11 mouse cellular contexts compared by ENCODE assay signal in genomic region chr11:98904577-98904976, GRCm38 (mm10). TPM values are rescaled to one million over a fixed set of nuclear protein-coding genes. Genes with fewer than 3 reads are reported as not detected.
DNase-seq lines count a peak whose midpoint lies in the region; ATAC-seq lines count a peak whose summit lies in the region.
"Had no signal": no experiment of that assay in that cellular context is flagged by ENCODE, and none has a peak within 500 bp of the region (broad histone marks: within the 10 kb centered on the region; RNA-seq: fewer than 3 reads in every experiment).

No protein-coding gene starts in this region.

- no peak for DNase-seq in heart, adult 11 months
- DNase-seq in lung, adult 18-20 months, result no peak
- no peak for DNase-seq in limb, embryonic 10.5 days (ENCODE audit: low spot score)
- DNase-seq in thymus, postnatal 0 days (ENCODE audit: low spot score), result no peak
- DNase-seq: B cell, adult 2 months; gastrocnemius, postnatal 36 days had no signal

- H3K9ac ChIP-seq in heart, embryonic 12.5 days, result no peak overlapping the region
- H3K9ac ChIP-seq in lung, embryonic 16.5 days (ENCODE audit: low read length), result no peak overlapping the region
- 0 out of 2 replicates have a peak overlapping the region, but pooled peaks have one; percentile 1 for H3K9ac ChIP-seq in stomach, embryonic 16.5 days (ENCODE audit: low read length)
- H3K9ac ChIP-seq in midbrain, embryonic 16.5 days (ENCODE audit: low read depth, low read length), result no peak overlapping the region

- no peaks in the 10 kb centered on the region for H3K9me3 ChIP-seq in heart, embryonic 12.5 days (replicated peaks)
- H3K9me3 ChIP-seq in lung, embryonic 16.5 days (ENCODE audit: control insufficient read depth, low read length), result no peaks in the 10 kb centered on the region
- H3K9me3 ChIP-seq in limb, embryonic 10.5 days (replicated peaks), result no peaks in the 10 kb centered on the region
- no peaks in the 10 kb centered on the region for H3K9me3 ChIP-seq in stomach, embryonic 16.5 days (replicated peaks; ENCODE audit: control insufficient read depth, low read length)
- no peaks in the 10 kb centered on the region for H3K9me3 ChIP-seq in midbrain, embryonic 16.5 days (replicated peaks; ENCODE audit: control insufficient read depth, low read length, poor library complexity, severe bottlenecking)

- H3K27ac ChIP-seq in heart, embryonic 12.5 days (ENCODE audit: poor library complexity, severe bottlenecking), result peak overlapping the region; percentile 92
- peak overlapping the region; percentile 87 for H3K27ac ChIP-seq in lung, embryonic 16.5 days (ENCODE audit: low read length)
- H3K27ac ChIP-seq in limb, embryonic 10.5 days, result peak overlapping the region; percentile 56
- peak overlapping the region; percentile 80 for H3K27ac ChIP-seq in stomach, embryonic 16.5 days (ENCODE audit: low read length)
- H3K27ac ChIP-seq in midbrain, embryonic 16.5 days (ENCODE audit: low read length), result no peak overlapping the region
- H3K27ac ChIP-seq: left cerebral cortex, adult 2 months had no signal

- H3K36me3 ChIP-seq in heart, embryonic 12.5 days, result peaks cover 25% of the 10 kb centered on the region
- H3K36me3 ChIP-seq in lung, embryonic 16.5 days (ENCODE audit: control insufficient read depth, insufficient read depth, low read length), result peaks cover 11% of the 10 kb centered on the region
- peaks cover 60% of the 10 kb centered on the region for H3K36me3 ChIP-seq in limb, embryonic 10.5 days
- 0 out of 2 replicates have a peak, but pooled peaks cover 5% of the 10 kb centered on the region for H3K36me3 ChIP-seq in stomach, embryonic 16.5 days (ENCODE audit: control insufficient read depth, insufficient read depth, low read length)
- H3K36me3 ChIP-seq in midbrain, embryonic 16.5 days (ENCODE audit: control insufficient read depth, insufficient read depth, low read length), result peaks cover 10% of the 10 kb centered on the region

- no peaks in the 10 kb centered on the region for H3K27me3 ChIP-seq in heart, embryonic 12.5 days (replicated peaks)
- no peaks in the 10 kb centered on the region for H3K27me3 ChIP-seq in lung, embryonic 16.5 days (ENCODE audit: control insufficient read depth, insufficient read depth, low read depth, low read length)
- H3K27me3 ChIP-seq in limb, embryonic 10.5 days (ENCODE audit: low read depth, poor library complexity, severe bottlenecking), result no peaks in the 10 kb centered on the region
- no peaks in the 10 kb centered on the region for H3K27me3 ChIP-seq in stomach, embryonic 16.5 days (ENCODE audit: control insufficient read depth, insufficient read depth, low read length)
- no peaks in the 10 kb centered on the region for H3K27me3 ChIP-seq in midbrain, embryonic 16.5 days (ENCODE audit: control insufficient read depth, insufficient read depth, low read depth, low read length)

- peaks cover 71% of the 10 kb centered on the region for H3K4me1 ChIP-seq in heart, embryonic 12.5 days (replicated peaks)
- H3K4me1 ChIP-seq in lung, embryonic 16.5 days (replicated peaks; ENCODE audit: control insufficient read depth, insufficient read depth, low read length), result peaks cover 37% of the 10 kb centered on the region
- peaks cover 42% of the 10 kb centered on the region for H3K4me1 ChIP-seq in limb, embryonic 10.5 days
- peaks cover 39% of the 10 kb centered on the region for H3K4me1 ChIP-seq in stomach, embryonic 16.5 days (ENCODE audit: control insufficient read depth, insufficient read depth, low read length)
- H3K4me1 ChIP-seq in midbrain, embryonic 16.5 days (ENCODE audit: control insufficient read depth, insufficient read depth, low read length), result peaks cover 5% of the 10 kb centered on the region

- no peak for ATAC-seq in heart, embryonic 12.5 days (ENCODE audit: insufficient number of reproducible peaks, low FRiP score)
- ATAC-seq in lung, embryonic 16.5 days (ENCODE audit: low read depth), result no peak
- ATAC-seq in stomach, embryonic 16.5 days (ENCODE audit: insufficient read depth, low FRiP score), result peak; percentile 44; the same call in 1 of the 2 replicates
- ATAC-seq in midbrain, embryonic 16.5 days, result no peak

- WGBS in heart, embryonic 12.5 days, result 40% methylated on average over 2 of the region's 2 CpGs
- WGBS in lung, embryonic 16.5 days, result 43% methylated on average over 2 of the region's 2 CpGs
- WGBS in limb, embryonic 10.5 days, result 96% methylated on average over 2 of the region's 2 CpGs
- 58% methylated on average over 2 of the region's 2 CpGs for WGBS in stomach, embryonic 16.5 days
- 88% methylated on average over 2 of the region's 2 CpGs for WGBS in midbrain, embryonic 16.5 days

- no peak overlapping the region for H3K4me3 ChIP-seq in heart, embryonic 12.5 days
- H3K4me3 ChIP-seq in lung, embryonic 16.5 days (ENCODE audit: low read length), result no peak overlapping the region
- no peak overlapping the region for H3K4me3 ChIP-seq in limb, embryonic 10.5 days
- no peak overlapping the region for H3K4me3 ChIP-seq in stomach, embryonic 16.5 days (replicated peaks; ENCODE audit: low read length)
- no peak overlapping the region for H3K4me3 ChIP-seq in midbrain, embryonic 16.5 days (ENCODE audit: low read depth, low read length)
- H3K4me3 ChIP-seq: left cerebral cortex, adult 2 months had no signal

- H3K4me2 ChIP-seq in heart, embryonic 12.5 days, result no peak overlapping the region; the same call in 1 of the 2 replicates
- no peak overlapping the region for H3K4me2 ChIP-seq in lung, embryonic 16.5 days (ENCODE audit: low read depth, low read length)
- H3K4me2 ChIP-seq in stomach, embryonic 16.5 days (ENCODE audit: low read depth, low read length), result no peak overlapping the region
- H3K4me2 ChIP-seq in midbrain, embryonic 16.5 days (ENCODE audit: low read length), result no peak overlapping the region

RNA-seq across cellular contexts. Expression of gene Cdc6, which starts 3.0 kb away (rescaled TPM):
- polyA plus RNA-seq in heart, embryonic 12.5 days (2016; fragmentation: Nextera tagmentation; extraction: Ambion mirVana), result 27.0 and 27.7 TPM in 2 replicates
- polyA plus RNA-seq in lung, embryonic 16.5 days (2015; fragmentation: Nextera tagmentation; extraction: Ambion mirVana), result 34.0 and 38.3 TPM in 2 replicates
- polyA plus RNA-seq in limb, embryonic 10.5 days (2016; fragmentation: Nextera tagmentation; extraction: Ambion mirVana), result 69.9 and 79.5 TPM in 2 replicates
- polyA plus RNA-seq in stomach, embryonic 16.5 days (2015; fragmentation: Nextera tagmentation; extraction: Ambion mirVana), result 26.9 and 28.1 TPM in 2 replicates
- polyA plus RNA-seq in thymus, postnatal 0 days (2015; fragmentation: Nextera tagmentation; extraction: Ambion mirVana), result 40.6 and 53.2 TPM in 2 replicates
- 2.4 TPM in 2 replicates for polyA plus RNA-seq in midbrain, embryonic 16.5 days (2015; fragmentation: Nextera tagmentation; extraction: Ambion mirVana)

RNA-seq across cellular contexts. Expression of gene Rara, which starts 23.0 kb away (rescaled TPM):
- 33.8 and 35.1 TPM in 2 replicates for polyA plus RNA-seq in heart, embryonic 12.5 days (2016; fragmentation: Nextera tagmentation; extraction: Ambion mirVana)
- polyA plus RNA-seq in lung, embryonic 16.5 days (2015; fragmentation: Nextera tagmentation; extraction: Ambion mirVana), result 35.4 and 37.2 TPM in 2 replicates
- polyA plus RNA-seq in limb, embryonic 10.5 days (2016; fragmentation: Nextera tagmentation; extraction: Ambion mirVana), result 38.4 and 43.7 TPM in 2 replicates
- 28.8 and 30.1 TPM in 2 replicates for polyA plus RNA-seq in stomach, embryonic 16.5 days (2015; fragmentation: Nextera tagmentation; extraction: Ambion mirVana)
- polyA plus RNA-seq in thymus, postnatal 0 days (2015; fragmentation: Nextera tagmentation; extraction: Ambion mirVana), result 40.4 and 41.0 TPM in 2 replicates
- polyA plus RNA-seq in midbrain, embryonic 16.5 days (2015; fragmentation: Nextera tagmentation; extraction: Ambion mirVana), result 9.5 and 9.6 TPM in 2 replicates

RNA-seq across cellular contexts. Expression of gene Wipf2, which starts 41.1 kb away (rescaled TPM):
- 3.0 and 3.3 TPM in 2 replicates for polyA plus RNA-seq in heart, embryonic 12.5 days (2016; fragmentation: Nextera tagmentation; extraction: Ambion mirVana)
- 4.6 and 4.8 TPM in 2 replicates for polyA plus RNA-seq in lung, embryonic 16.5 days (2015; fragmentation: Nextera tagmentation; extraction: Ambion mirVana)
- 5.4 and 6.2 TPM in 2 replicates for polyA plus RNA-seq in limb, embryonic 10.5 days (2016; fragmentation: Nextera tagmentation; extraction: Ambion mirVana)
- polyA plus RNA-seq in stomach, embryonic 16.5 days (2015; fragmentation: Nextera tagmentation; extraction: Ambion mirVana), result 5.0 and 5.3 TPM in 2 replicates
- polyA plus RNA-seq in thymus, postnatal 0 days (2015; fragmentation: Nextera tagmentation; extraction: Ambion mirVana), result 5.6 and 7.5 TPM in 2 replicates
- 4.5 and 4.7 TPM in 2 replicates for polyA plus RNA-seq in midbrain, embryonic 16.5 days (2015; fragmentation: Nextera tagmentation; extraction: Ambion mirVana)
